Mouse (Mus musculus): Measurements from ENCODE around the gene Ptprg.
"Not testable (repeated sequence)": the region's sequence is repeated elsewhere in the genome, so short reads cannot be mapped to it uniquely, and the experiment has no call there.

Gene Ptprg

GRCm38 (mm10) chr14:12041566-12041965, 488.2 kb downstream of the Ptprg start:
- DNase-seq (ENCODE audit: low spot score in 2 of 2), result no peak

- no peak for DNase-seq (ENCODE audit: low spot score in 2 of 2)
These were observed 493.0 kb downstream of the Ptprg start for GRCm38 (mm10) chr14:12046226-12046882.

GRCm38 (mm10) chr14:12047637-12048036, 494.3 kb downstream of the Ptprg start:
- DNase-seq (ENCODE audit: low spot score in 2 of 2), result no peak

GRCm38 (mm10) chr14:12056912-12057524, 503.7 kb downstream of the Ptprg start:
- no peak for DNase-seq (ENCODE audit: low spot score in 2 of 2)

- no peak for DNase-seq (ENCODE audit: low spot score in 2 of 2)
These were observed 504.5 kb downstream of the Ptprg start for GRCm38 (mm10) chr14:12057856-12058255.

- no peak for DNase-seq (ENCODE audit: low spot score in 2 of 2)
These were observed 505.8 kb downstream of the Ptprg start for GRCm38 (mm10) chr14:12059149-12059548.

GRCm38 (mm10) chr14:12061313-12061712, 508.0 kb downstream of the Ptprg start:
- not testable (repeated sequence) for DNase-seq (ENCODE audit: low spot score in 2 of 2)

GRCm38 (mm10) chr14:12062628-12063360, 509.5 kb downstream of the Ptprg start:
- peak in 1 of 2 experiments; percentile 53 for DNase-seq (ENCODE audit: low spot score in 2 of 2)

GRCm38 (mm10) chr14:12065001-12065400, 511.7 kb downstream of the Ptprg start:
- DNase-seq (ENCODE audit: low spot score in 2 of 2), result no peak

GRCm38 (mm10) chr14:12065736-12066135, 512.4 kb downstream of the Ptprg start:
- DNase-seq (ENCODE audit: low spot score in 2 of 2), result no peak

DNA sequence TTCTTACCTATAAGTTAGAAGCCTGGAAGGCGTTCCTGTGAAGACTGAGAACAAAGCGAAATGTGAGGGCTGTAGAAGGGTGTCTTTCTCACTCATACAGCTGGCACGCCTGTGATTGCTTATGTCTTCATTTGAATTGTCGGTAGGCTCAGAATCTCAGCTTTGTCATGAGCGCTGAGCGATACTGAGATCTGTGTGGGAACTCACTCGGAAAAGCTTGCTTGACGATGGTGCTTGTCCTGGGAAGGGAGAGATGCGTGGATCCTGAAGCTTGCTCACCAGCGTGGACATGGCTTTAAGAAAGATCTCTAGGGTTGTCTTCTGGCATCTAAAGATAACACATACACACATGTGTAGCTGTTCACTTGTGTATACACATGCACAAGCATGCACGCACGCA, 516.4 kb downstream of the Ptprg start:
- DNase-seq (ENCODE audit: low spot score in 2 of 2), result no peak

DNA sequence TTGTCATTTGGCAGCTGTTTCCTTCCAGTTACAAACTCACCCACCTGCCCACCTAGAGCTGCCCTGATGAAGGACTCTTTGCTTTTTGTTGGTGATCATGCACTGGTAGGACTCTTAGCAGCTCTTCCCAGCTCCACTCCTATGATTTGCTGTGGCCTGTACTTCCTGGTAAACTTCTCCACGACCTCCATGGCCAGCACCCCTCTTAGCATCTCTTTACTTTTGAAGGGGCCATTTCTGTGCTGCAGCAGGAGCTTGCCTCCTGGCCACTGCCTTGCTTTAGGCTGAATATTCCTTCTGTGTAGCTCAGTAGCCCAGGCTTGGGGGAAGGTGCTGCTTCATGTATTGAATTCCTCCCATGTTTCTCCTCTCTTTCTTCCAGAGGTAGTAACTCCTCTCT, 517.0 kb downstream of the Ptprg start:
- DNase-seq (ENCODE audit: low spot score in 2 of 2), result no peak

DNA sequence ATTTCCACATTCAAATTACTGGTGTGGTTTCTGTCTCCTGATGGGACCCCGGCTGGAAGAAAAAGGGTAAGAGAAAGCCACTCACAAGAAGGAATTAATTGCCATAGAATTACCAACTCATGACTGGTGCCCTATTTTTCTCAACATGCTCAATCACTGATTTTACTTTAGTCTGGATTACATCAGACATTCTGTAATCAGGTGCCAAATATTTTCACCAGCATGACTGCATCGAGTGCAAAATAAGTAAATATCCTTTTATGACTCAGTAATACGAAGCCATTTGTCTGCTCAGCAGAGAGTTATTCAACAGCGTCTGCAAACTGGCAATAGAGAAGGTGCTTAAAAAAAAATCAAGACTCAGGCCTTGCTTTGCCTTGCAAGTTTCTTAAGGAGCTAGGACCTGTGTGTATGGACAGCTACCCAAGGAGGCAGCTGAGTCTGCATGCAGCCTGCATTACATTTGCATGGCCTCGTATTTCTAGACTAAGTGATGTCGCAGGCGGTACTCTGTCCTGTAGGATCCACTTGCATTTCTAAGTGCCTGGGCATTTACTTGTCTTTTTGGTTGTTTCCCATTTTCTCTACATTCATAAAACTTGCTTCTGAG, 517.6 kb downstream of the Ptprg start:
- DNase-seq (ENCODE audit: low spot score in 2 of 2), result no peak

DNA sequence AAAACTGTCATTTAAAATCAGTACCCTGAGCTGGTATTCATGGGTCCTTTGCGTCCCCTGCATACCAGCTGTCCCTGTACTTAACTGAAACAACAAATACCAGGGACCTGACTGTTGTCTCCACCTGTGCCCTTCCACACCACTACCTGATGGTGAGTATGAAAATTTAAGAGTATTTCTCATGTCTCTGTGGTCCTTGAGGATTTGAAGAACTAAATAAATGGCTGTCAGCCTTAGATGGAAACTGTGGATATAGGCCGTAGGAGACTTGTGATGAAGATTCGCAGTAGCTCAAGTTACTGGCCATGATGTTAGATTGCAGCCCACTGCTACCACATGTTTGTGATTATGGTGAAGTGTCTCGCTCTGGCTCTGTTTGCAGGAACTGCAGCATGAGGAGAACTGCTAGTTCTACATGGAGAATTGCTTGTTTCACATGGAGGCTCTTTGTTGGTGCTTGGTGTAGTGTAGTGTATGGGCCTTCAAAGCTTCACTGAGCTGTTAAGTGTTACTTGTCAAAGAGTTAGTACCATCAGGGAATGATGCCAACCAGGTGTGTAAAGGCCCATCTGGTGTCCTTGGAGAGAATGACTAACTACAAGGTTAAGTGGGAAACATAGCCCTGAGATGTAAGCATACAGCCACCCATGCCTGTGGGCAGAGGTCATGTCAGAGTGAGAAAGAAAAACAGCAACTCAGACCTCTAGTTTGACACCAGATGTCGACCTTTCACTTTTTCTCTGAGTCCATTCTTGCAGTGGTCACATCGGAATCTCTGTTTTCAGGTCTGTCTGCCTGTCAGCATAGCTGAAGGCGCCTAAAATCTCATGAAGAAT, 518.9 kb downstream of the Ptprg start:
- no peak for DNase-seq (ENCODE audit: low spot score in 2 of 2)

DNA sequence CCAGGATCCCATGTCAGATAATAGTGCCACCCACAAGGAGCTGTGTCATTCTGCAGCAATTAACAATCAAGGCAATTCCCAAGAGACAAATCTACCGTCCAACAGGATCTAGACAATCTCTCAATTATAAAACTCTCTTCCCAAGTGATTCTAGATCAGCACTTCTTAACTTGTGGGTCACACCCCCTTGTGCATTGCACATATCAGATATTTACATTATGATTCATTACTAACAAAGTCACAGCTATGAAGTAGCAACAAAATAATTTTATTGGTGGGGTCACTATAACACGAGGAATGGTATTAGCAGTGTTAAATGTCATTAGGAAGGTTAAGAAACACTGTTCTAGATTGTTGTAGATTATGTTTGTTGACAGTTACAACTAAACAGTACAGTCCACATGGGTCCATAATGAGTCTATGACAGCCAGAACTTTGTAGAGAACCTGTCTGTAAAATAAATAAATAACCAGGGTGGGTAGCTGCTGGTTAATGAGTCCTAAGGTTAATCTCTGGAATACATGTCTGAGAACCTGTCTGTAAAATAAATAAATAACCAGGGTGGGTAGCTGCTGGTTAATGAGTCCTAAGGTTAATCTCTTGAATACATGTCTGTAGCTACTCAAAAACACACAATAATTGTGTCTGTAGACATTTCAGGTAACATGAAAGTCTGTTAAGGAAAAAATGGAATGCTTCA, 520.2 kb downstream of the Ptprg start:
- DNase-seq (ENCODE audit: low spot score in 2 of 2), result no peak

GRCm38 (mm10) chr14:12077193-12077592, 523.9 kb downstream of the Ptprg start:
- no peak for DNase-seq (ENCODE audit: low spot score in 2 of 2)

GRCm38 (mm10) chr14:12079250-12079649, 525.9 kb downstream of the Ptprg start:
- DNase-seq (ENCODE audit: low spot score in 2 of 2), result peak in 1 of 2 experiments; percentile 23

DNA sequence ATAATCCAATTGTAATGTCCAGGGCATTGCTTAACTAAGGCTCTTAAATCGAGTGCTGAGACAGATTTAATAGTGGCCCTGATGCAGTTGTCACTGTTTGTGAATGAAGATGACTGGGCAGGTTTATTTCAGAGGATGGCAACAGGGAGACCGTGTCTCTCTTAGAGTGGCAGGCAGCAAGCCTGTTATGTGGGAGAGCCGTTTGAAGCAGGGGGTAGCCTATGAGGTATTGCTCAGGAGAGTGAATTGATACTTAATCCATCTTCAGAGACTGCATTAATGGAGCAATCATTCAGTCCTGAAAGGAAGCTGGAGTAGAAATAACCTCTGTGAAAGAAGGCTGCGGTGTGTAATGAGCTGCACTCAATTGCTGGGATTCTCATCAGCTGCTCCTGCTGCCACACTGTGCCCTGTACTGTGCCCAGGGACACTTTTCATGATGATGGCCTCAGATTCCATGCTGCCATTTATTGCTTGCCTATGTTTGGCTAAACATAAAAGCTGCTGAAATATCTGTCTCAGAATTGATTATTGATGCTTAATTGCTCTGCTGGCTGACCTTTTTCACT, 526.6 kb downstream of the Ptprg start:
- DNase-seq (ENCODE audit: low spot score in 2 of 2), result no peak

DNA sequence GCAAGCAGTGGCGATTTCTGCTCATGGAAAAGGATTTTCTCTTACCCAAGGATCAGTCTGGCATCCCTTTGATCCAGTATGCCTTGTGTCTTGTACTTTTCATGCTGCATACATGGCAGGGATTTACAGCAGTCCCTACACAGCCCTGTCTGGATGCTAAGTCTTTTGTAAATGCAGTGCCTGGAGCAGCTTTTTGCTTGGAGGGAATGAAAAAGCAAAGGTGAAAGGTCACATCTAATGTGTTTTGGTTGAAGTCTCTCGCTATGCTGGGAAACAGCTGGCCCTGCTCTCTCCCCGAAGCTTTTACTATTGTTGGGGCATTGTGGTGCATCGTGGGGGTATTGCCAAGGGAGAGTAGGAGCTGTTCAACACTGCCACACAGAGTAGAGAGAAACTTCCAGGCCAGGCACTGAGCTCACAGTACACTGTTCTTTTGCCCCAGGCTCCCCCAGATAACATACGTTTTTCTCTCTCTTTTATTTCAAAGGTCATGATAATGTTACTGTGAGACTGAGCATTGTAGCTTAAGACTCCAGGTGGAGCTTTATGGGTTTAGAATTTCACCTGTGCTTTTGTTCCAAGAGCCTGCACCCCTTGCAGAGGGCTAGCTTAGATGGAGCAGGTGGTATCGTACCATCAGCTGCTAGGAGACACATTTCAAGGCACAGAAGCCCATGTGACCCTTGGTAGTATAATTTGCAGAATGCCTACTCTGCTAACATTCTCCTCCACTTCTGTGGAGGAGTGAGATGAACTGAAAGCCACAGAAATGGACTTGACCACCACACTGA, 529.0 kb downstream of the Ptprg start:
- DNase-seq (ENCODE audit: low spot score in 2 of 2), result no peak

DNA sequence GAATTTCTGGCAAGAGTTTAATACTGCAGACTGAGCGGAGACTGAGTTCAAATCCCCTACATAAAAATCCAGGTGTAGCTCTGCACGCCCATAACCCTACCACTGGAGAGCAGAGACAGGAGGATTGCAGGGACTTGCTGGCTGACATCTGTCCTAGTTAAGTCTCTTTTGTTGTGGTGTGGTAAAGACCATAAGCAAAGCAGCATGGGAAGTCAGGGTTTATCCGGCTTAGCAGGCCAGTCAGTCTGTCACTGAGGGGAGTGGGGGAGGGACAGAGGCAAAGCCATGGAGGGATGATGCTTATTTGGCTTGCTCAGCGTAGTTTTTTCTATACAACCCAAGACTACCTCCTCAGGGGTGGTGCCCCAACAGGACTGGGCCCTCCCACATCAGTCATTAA, 530.7 kb downstream of the Ptprg start:
- no peak for DNase-seq (ENCODE audit: low spot score in 2 of 2)
